Mouse (Mus musculus) MEL (cell line): ENCODE results near the gene Gm20431. TPM values are rescaled to one million over a fixed set of nuclear protein-coding genes. Genes with fewer than 3 reads are reported as not detected.

ENCODE experiments used
- DNase-seq: peaks from one replicate; pipeline ENCODE4 v3.0.0; 2011; ENCODE audit warnings: low read depth, low spot score
- H3K27ac ChIP-seq: 2 replicates; pipeline ENCODE4 v1.5.1; 2012; ENCODE audit warnings: low read depth, mild to moderate bottlenecking, control low read depth, low read length, moderate library complexity; ENCODE audit not compliant: control insufficient read depth
- H3K27me3 ChIP-seq, 2 experiments: fragments of 150-350 bp in 1 of 2; sonication (generic) in 1 of 2; 2 replicates each; pipeline ENCODE4 v1.6.1; 2012; ENCODE audit warnings: low read length in 2 of 2, mild to moderate bottlenecking in 2 of 2, improper control_type of control experiment in 1 of 2, moderate library complexity in 1 of 2; ENCODE audit not compliant: insufficient read depth in 2 of 2, control insufficient read depth in 1 of 2
- H3K36me3 ChIP-seq, 2 experiments: 2 replicates each; pipeline ENCODE4 v1.6.1; 2012 to 2014; ENCODE audit warnings: low read length in 2 of 2, improper control_type of control experiment in 1 of 2, inconsistent platforms in 1 of 2, mild to moderate bottlenecking in 1 of 2; ENCODE audit not compliant: insufficient read depth in 2 of 2, control insufficient read depth in 1 of 2
- H3K4me1 ChIP-seq, 2 experiments: fragments of 150-350 bp in 1 of 2; sonication (generic) in 1 of 2; 2 replicates each; pipeline ENCODE4 v1.6.1; 2012; ENCODE audit warnings: low read length in 2 of 2, improper control_type of control experiment in 1 of 2, mild to moderate bottlenecking in 1 of 2; ENCODE audit not compliant: insufficient read depth in 2 of 2, control insufficient read depth in 1 of 2
- H3K4me3 ChIP-seq, 2 experiments: fragments of 150-350 bp in 1 of 2; sonication (generic) in 1 of 2; 2 replicates each; pipeline ENCODE4 v1.5.1; 2012; ENCODE audit warnings: low read depth in 2 of 2, low read length in 2 of 2, mild to moderate bottlenecking in 2 of 2, moderate library complexity in 2 of 2, control low read depth in 1 of 2, improper control_type of control experiment in 1 of 2; ENCODE audit not compliant: control insufficient read depth in 1 of 2, insufficient read depth in 1 of 2
- H3K79me2 ChIP-seq: 2 replicates; pipeline ENCODE4 v1.6.1; 2012; ENCODE audit warnings: mild to moderate bottlenecking, low read length, moderate library complexity; ENCODE audit not compliant: control insufficient read depth, poor library complexity, insufficient read depth
- H3K9ac ChIP-seq: 2 replicates; pipeline ENCODE4 v1.6.1; 2012; ENCODE audit warnings: low read depth, mild to moderate bottlenecking, control low read depth, low read length, moderate library complexity; ENCODE audit not compliant: control insufficient read depth, poor library complexity, severe bottlenecking
- H3K9me3 ChIP-seq: fragments of 150-350 bp; sonication (generic); replicated peaks from 2 replicates; pipeline ENCODE4 v1.6.1; 2012; ENCODE audit warnings: mild to moderate bottlenecking, low read length, improper control_type of control experiment, moderate library complexity; ENCODE audit not compliant: insufficient read depth
- BHLHE40 ChIP-seq: IDR thresholded peaks from 2 replicates; pipeline ENCODE4 v1.6.1; 2012; ENCODE audit warnings: low read depth, mild to moderate bottlenecking, inconsistent platforms, low read length, improper control_type of control experiment, borderline replicate concordance
- CHD2 ChIP-seq: IDR thresholded peaks from 2 replicates; pipeline ENCODE4 v1.6.1; 2011; ENCODE audit warnings: low read length, improper control_type of control experiment
- ELF1 ChIP-seq: IDR thresholded peaks from 2 replicates; pipeline ENCODE4 v1.6.1; 2014; ENCODE audit warnings: low read depth, mild to moderate bottlenecking, inconsistent platforms, low read length, improper control_type of control experiment, moderate library complexity
- ETS1 ChIP-seq: IDR thresholded peaks from 2 replicates; pipeline ENCODE4 v1.6.1; 2012; ENCODE audit warnings: low read depth, mild to moderate bottlenecking, inconsistent platforms, low read length, improper control_type of control experiment, moderate library complexity
- GABPA ChIP-seq: IDR thresholded peaks from 2 replicates; pipeline ENCODE4 v1.6.1; 2012; ENCODE audit warnings: low read depth, mild to moderate bottlenecking, inconsistent platforms, low read length, improper control_type of control experiment, moderate library complexity
- HCFC1 ChIP-seq: IDR thresholded peaks from 2 replicates; pipeline ENCODE4 v1.6.1; 2012; ENCODE audit warnings: low read depth, mild to moderate bottlenecking, inconsistent platforms, low read length, improper control_type of control experiment, moderate library complexity
- JUND ChIP-seq: IDR thresholded peaks from 2 replicates; pipeline ENCODE4 v1.6.1; 2011; ENCODE audit warnings: low read depth, mild to moderate bottlenecking, improper control_type of control experiment, low read length
- KAT2A ChIP-seq: conservative IDR thresholded peaks from 2 replicates; pipeline ENCODE4 v1.6.1; 2012; ENCODE audit warnings: low read depth, low read length, improper control_type of control experiment, inconsistent platforms
- MAFK ChIP-seq: IDR thresholded peaks from 2 replicates; pipeline ENCODE4 v1.6.1; 2011; ENCODE audit warnings: low read depth, mild to moderate bottlenecking, low read length, improper control_type of control experiment, borderline replicate concordance
- MEF2A ChIP-seq: IDR thresholded peaks from 2 replicates; pipeline ENCODE4 v1.6.1; 2014; ENCODE audit warnings: low read depth, mild to moderate bottlenecking, inconsistent platforms, low read length, improper control_type of control experiment; ENCODE audit not compliant: poor library complexity, insufficient replicate concordance, severe bottlenecking; ENCODE audit errors: extremely low read depth
- MXI1 ChIP-seq: IDR thresholded peaks from 2 replicates; pipeline ENCODE4 v1.6.1; 2011; ENCODE audit warnings: mild to moderate bottlenecking, low read depth, low read length, improper control_type of control experiment
- MYB ChIP-seq: IDR thresholded peaks from 2 replicates; pipeline ENCODE4 v1.6.1; 2011; ENCODE audit warnings: mild to moderate bottlenecking, low read depth, low read length, improper control_type of control experiment
- NELFE ChIP-seq: IDR thresholded peaks from 2 replicates; pipeline ENCODE4 v1.6.1; 2011; ENCODE audit warnings: low read depth, low read length, improper control_type of control experiment
- NRF1 ChIP-seq: IDR thresholded peaks from 2 replicates; pipeline ENCODE4 v1.6.1; 2014; ENCODE audit warnings: low read depth, mild to moderate bottlenecking, inconsistent platforms, low read length, improper control_type of control experiment, moderate library complexity; ENCODE audit not compliant: poor library complexity, insufficient read depth, severe bottlenecking
- POLR2A ChIP-seq, 2 experiments: IDR thresholded peaks; 2 replicates each; pipeline ENCODE4 v1.6.1; 2011 to 2012; ENCODE audit warnings: low read length in 2 of 2, mild to moderate bottlenecking in 2 of 2, control low read depth in 1 of 2, improper control_type of control experiment in 1 of 2, low read depth in 1 of 2, moderate library complexity in 1 of 2; ENCODE audit not compliant: control insufficient read depth in 1 of 2, insufficient read depth in 1 of 2, poor library complexity in 1 of 2
- POLR2AphosphoS2 ChIP-seq: IDR thresholded peaks from 2 replicates; pipeline ENCODE4 v1.6.1; 2011; ENCODE audit warnings: low read length, improper control_type of control experiment
- RAD21 ChIP-seq: IDR thresholded peaks from 2 replicates; pipeline ENCODE4 v1.6.1; 2011; ENCODE audit warnings: mild to moderate bottlenecking, low read depth, low read length, improper control_type of control experiment
- TAL1 ChIP-seq: IDR thresholded peaks from 2 replicates; pipeline ENCODE4 v1.6.1; 2012; ENCODE audit warnings: mild to moderate bottlenecking, inconsistent platforms, low read length, moderate library complexity, mixed read lengths
- USF2 ChIP-seq, 2 experiments: IDR thresholded peaks; 2 replicates each; pipeline ENCODE4 v1.6.1; 2011 to 2012; ENCODE audit warnings: improper control_type of control experiment in 2 of 2, low read length in 2 of 2, borderline replicate concordance in 1 of 2, inconsistent platforms in 1 of 2, low read depth in 1 of 2, mild to moderate bottlenecking in 1 of 2; ENCODE audit not compliant: insufficient read depth in 1 of 2
- ZC3H11A ChIP-seq: IDR thresholded peaks from 2 replicates; pipeline ENCODE4 v1.6.1; 2012; ENCODE audit warnings: low read depth, mild to moderate bottlenecking, inconsistent platforms, low read length, improper control_type of control experiment
- ZMIZ1 ChIP-seq: IDR thresholded peaks from 2 replicates; pipeline ENCODE4 v1.6.1; 2012; ENCODE audit warnings: low read depth, mild to moderate bottlenecking, inconsistent platforms, low read length, improper control_type of control experiment, moderate library complexity
- ZNF384 ChIP-seq: IDR thresholded peaks from 2 replicates; pipeline ENCODE4 v1.6.1; 2012; ENCODE audit warnings: low read depth, mild to moderate bottlenecking, inconsistent platforms, low read length, improper control_type of control experiment
- polyA plus RNA-seq, 2 experiments: library from polyadenylated mRNA; stranded (reverse) in 1 of 2; unstranded in 1 of 2; fragments of >175 nt in 1 of 2; fragments of >200 nt in 1 of 2; gene quantifications; 2 replicates each; pipeline versions ENCODE4 v1.2.1 to v1.2.4; 2012; ENCODE audit warnings: low replicate concordance in 2 of 2, low read depth in 1 of 2; ENCODE audit not compliant: insufficient read length in 2 of 2, insufficient read depth in 1 of 2, missing spikeins in 1 of 2
- total RNA-seq: library from RNA; depleted of rRNA; stranded (reverse); fragments of 300-350 nt; gene quantifications from 2 replicates; pipeline ENCODE4 v1.2.3, GENCODE M21; 2012

Gm20431 gene
- total and polyA plus RNA-seq, 3 experiments, result 5.9 to 8.1 TPM; not detected in 1

DNA sequence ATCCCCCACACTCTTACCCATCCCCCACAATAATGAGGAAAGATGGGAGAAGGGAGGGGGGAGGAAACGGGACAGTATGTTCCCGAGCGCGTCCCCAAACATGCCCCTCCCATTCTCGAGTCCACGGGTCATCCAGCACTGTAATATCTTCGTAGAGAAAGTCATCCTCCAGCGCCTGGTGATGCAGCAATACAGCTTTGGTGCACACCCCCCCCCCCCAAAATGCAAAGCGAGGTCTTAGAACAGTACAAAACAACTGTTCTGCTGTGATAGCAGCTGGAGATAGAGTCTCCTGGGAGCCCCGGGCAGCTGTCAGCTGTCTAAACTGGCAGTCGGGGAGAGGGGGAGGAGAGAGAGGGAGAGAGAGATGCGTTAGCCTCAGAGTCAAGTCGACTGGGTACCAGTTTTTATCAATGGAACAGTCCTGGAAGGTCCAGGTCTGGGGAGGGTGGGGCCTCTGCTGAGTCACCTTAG, 11.0 kb upstream of the Gm20431 start (continued):
- TF ChIP-seq CHD2 (no peak; the same call in 1 of the 2 replicates), MXI1 (0 out of 2 replicates have a peak, but pooled peaks have one; percentile 27)

DNA sequence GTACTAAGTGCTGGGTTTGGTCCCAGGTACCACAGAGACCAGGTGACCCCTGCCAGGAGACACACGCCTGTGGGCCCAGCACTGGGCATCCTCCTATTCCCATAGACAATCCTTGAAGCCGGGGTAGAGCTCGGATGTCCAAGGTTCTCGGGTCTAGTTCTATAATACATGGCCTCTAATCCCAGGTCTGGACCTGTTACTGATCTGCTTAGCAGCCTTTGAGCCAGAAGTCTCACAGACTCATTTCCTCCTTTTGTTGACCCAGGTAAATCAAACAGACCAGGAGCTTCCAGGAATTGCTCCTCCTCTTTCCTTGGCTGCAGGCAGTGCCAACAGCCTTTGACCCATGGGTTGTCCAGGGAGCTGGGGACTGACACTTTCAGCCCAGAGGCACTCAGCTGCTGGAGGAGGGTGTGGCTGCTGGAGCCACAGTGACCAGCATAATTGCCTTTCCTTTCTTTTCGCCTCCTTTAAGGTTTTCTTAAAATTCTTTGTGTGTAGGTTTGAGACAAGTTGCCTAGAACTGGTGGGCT, 9.9 kb upstream of the Gm20431 start:
- H3K9ac ChIP-seq, result no peak overlapping the region
- H3K27ac ChIP-seq, result no peak overlapping the region

DNA sequence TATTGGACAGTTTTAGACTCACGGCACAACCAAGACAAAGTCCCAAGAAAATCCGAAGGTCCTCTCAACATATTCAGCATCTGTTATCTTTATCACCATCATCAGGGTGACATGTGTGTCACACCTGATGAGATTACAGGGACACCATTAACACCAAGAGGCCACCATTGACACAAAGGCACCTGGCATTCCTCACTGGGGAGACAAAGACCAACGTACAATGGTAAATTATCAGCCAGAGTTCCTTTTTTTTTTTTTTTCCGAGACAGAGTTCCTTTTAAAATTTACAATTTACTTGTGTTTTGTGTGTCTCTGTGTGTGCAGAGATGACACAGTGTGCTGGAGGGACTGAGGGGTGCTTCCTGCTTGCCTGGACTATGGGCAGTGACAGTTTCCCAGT, 8.1 kb upstream of the Gm20431 start:
- Histone ChIP-seq H3K9ac (no peak overlapping the region), H3K4me3 (no peak overlapping the region), H3K27ac (no peak overlapping the region), H3K9me3 (no peaks in the 10 kb centered on the region), H3K27me3 (peaks cover 0 to 1% of the 10 kb centered on the region in 2 experiments; a peak in 1 of 4 replicates), H3K4me1 (peaks cover 0 to 3% of the 10 kb centered on the region in 2 experiments; a peak in 2 of 4 replicates), H3K79me2 (no peaks in the 10 kb centered on the region), H3K36me3 (no peaks in the 10 kb centered on the region; a peak in 1 of 4 replicates)
- TF ChIP-seq ZNF384 (peak; percentile 76), TAL1 (no peak)
- DNase-seq, result no peak

More for the DNA sequence above, 9.9 kb upstream of the Gm20431 start:
- H3K27me3 ChIP-seq, result no peaks in the 10 kb centered on the region
- no peaks in the 10 kb centered on the region; a peak in 1 of 4 replicates for H3K36me3 ChIP-seq
- no peak for DNase-seq
- no peaks in the 10 kb centered on the region for H3K79me2 ChIP-seq
- H3K9me3 ChIP-seq, result no peaks in the 10 kb centered on the region
- TF ChIP-seq HCFC1 (no peak), MXI1 (no peak), ELF1 (no peak), RAD21 (no peak), NELFE (no peak), BHLHE40 (no peak), ZMIZ1 (no peak), MYB (no peak), POLR2AphosphoS2 (no peak)
- peaks cover 0 to 3% of the 10 kb centered on the region in 2 experiments; a peak in 2 of 4 replicates for H3K4me1 ChIP-seq
- no peak overlapping the region for H3K4me3 ChIP-seq

DNA sequence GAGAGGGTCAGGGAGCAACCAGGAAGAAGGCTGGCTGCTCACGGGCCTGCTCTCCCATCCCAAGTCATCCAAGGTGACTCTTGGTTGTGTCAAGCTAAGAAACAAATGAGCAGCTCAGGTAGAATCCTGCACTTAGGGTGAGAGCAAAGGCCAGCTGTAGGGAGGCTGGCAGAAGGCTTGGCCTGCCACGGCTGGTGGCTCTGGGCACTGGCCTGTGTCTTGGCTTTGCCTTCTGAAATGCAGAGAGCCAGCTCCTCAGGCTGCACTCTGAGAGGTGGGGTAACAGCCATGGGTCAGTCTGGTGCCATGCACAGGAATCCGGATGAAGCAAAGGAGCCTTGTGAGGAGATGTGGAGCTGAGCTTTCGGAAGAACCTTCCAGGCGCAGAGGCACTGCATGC, 7.1 kb upstream of the Gm20431 start:
- Histone ChIP-seq H3K9me3 (no peaks in the 10 kb centered on the region), H3K9ac (no peak overlapping the region), H3K4me1 (peaks cover 0 to 3% of the 10 kb centered on the region in 2 experiments; a peak in 2 of 4 replicates), H3K27ac (no peak overlapping the region), H3K36me3 (no peaks in the 10 kb centered on the region; a peak in 1 of 4 replicates), H3K27me3 (peaks cover 0 to 1% of the 10 kb centered on the region in 2 experiments; a peak in 1 of 4 replicates), H3K4me3 (no peak overlapping the region), H3K79me2 (no peaks in the 10 kb centered on the region)
- no peak for DNase-seq
- TF ChIP-seq JUND (no peak), ZC3H11A (no peak), POLR2A (IDR thresholded peaks at IDR 0.05; ENCODE audit: control insufficient read depth in 1 of 2, insufficient read depth in 1 of 2, low read depth in 1 of 2, low read length in 2 of 2, poor library complexity in 1 of 2) (no peak), NELFE (no peak), MEF2A (no peak), TAL1 (no peak), USF2 (IDR thresholded peaks at IDR 0.05; ENCODE audit: borderline replicate concordance in 1 of 2, insufficient read depth in 1 of 2, low read depth in 1 of 2, low read length in 2 of 2) (no peak), KAT2A (no peak), BHLHE40 (no peak), MYB (no peak), GABPA (no peak), NRF1 (no peak), ETS1 (no peak), CHD2 (no peak), MAFK (no peak)
